ENCODE assay signal across 9 mouse cellular contexts in genomic region chr4:8239306-8239670, GRCm38 (mm10). TPM values are rescaled to one million over a fixed set of nuclear protein-coding genes. Genes with fewer than 3 reads are reported as not detected.
A peak's percentile ranks its signal among the peaks of the same experiment; 100 is the strongest.
DNase-seq lines count a peak whose midpoint lies in the region; ATAC-seq and TF ChIP-seq lines count a peak whose summit lies in the region.
"Had no signal": no experiment of that assay in that cellular context is flagged by ENCODE, and none has a peak within 500 bp of the region (broad histone marks: within the 10 kb centered on the region; RNA-seq: fewer than 3 reads in every experiment).

No protein-coding gene starts in this region.

- intact Hi-C loops in heart, postnatal 14 days (cut with DNase I): loop anchor here (5.0 to 10.0 kb wide), 2 partner anchors 37 to 124 kb away; no protein-coding TSS in a partner anchor
- intact Hi-C loops in left cerebral cortex, postnatal 4 days (cut with DNase I): no loop called here

- no peak for DNase-seq in heart, postnatal 14 days
- no peak for DNase-seq in layer of hippocampus, adult 8-10 months (ENCODE audit: low spot score in 2 of 2)
- DNase-seq in spleen, postnatal 4 days (ENCODE audit: low spot score in 2 of 2): no peak
- no peak for DNase-seq in left cerebral cortex, postnatal 4 days

- peak overlapping the region; percentile 87 for H3K9ac ChIP-seq in heart, embryonic 16.5 days (ENCODE audit: low read length)
- peak overlapping the region; percentile 79 for H3K9ac ChIP-seq in hindbrain, embryonic 13.5 days
- H3K9ac ChIP-seq in midbrain, embryonic 15.5 days: peak overlapping the region; percentile 51

- TF ChIP-seq POLR2A in cortical plate, adult 2 months (IDR thresholded peaks at IDR 0.05; ENCODE audit: extremely low read depth, insufficient read depth, low read length): no peak

- H3K4me3 ChIP-seq in heart, embryonic 16.5 days (ENCODE audit: low read length): peak overlapping the region; percentile 86
- H3K4me3 ChIP-seq in cortical plate, adult 2 months (ENCODE audit: insufficient read depth, low read length): peak overlapping the region; percentile 68
- peak overlapping the region; percentile 73 for H3K4me3 ChIP-seq in hindbrain, embryonic 13.5 days
- peak overlapping the region; percentile 58 for H3K4me3 ChIP-seq in midbrain, embryonic 15.5 days

- no peaks in the 10 kb centered on the region for H3K27me3 ChIP-seq in heart, embryonic 16.5 days (ENCODE audit: control insufficient read depth, insufficient read depth, low read length)
- 0 out of 2 replicates have a peak, but pooled peaks cover 4% of the 10 kb centered on the region for H3K27me3 ChIP-seq in hindbrain, embryonic 13.5 days
- no peaks in the 10 kb centered on the region for H3K27me3 ChIP-seq in midbrain, embryonic 15.5 days (replicated peaks)

- H3K36me3 ChIP-seq in heart, embryonic 16.5 days (ENCODE audit: control insufficient read depth, insufficient read depth): no peaks in the 10 kb centered on the region
- H3K36me3 ChIP-seq in hindbrain, embryonic 13.5 days: no peaks in the 10 kb centered on the region
- H3K36me3 ChIP-seq in midbrain, embryonic 15.5 days (replicated peaks): no peaks in the 10 kb centered on the region

- peaks cover 3% of the 10 kb centered on the region; the same call in 1 of the 2 replicates for H3K4me1 ChIP-seq in heart, embryonic 16.5 days (ENCODE audit: control insufficient read depth, insufficient read depth, low read length)
- no peaks in the 10 kb centered on the region for H3K4me1 ChIP-seq in cortical plate, adult 2 months (ENCODE audit: control insufficient read depth, insufficient read depth, low read length)
- peaks cover 6% of the 10 kb centered on the region; the same call in 1 of the 2 replicates for H3K4me1 ChIP-seq in hindbrain, embryonic 13.5 days (replicated peaks)
- H3K4me1 ChIP-seq in midbrain, embryonic 15.5 days: peaks cover 4% of the 10 kb centered on the region

- WGBS in heart, embryonic 16.5 days: 22% methylated on average over 11 of the region's 11 CpGs
- 21% methylated on average over 11 of the region's 11 CpGs for WGBS in hindbrain, embryonic 13.5 days
- WGBS in midbrain, embryonic 15.5 days: 13% methylated on average over 11 of the region's 11 CpGs

- H3K27ac ChIP-seq in heart, embryonic 16.5 days (ENCODE audit: low read length): 0 out of 2 replicates have a peak overlapping the region, but pooled peaks have one; percentile 11
- H3K27ac ChIP-seq in cortical plate, adult 2 months (ENCODE audit: insufficient read depth, low read length): no peak overlapping the region
- H3K27ac ChIP-seq in hindbrain, embryonic 13.5 days: no peak overlapping the region
- no peak overlapping the region for H3K27ac ChIP-seq in midbrain, embryonic 15.5 days

- no peaks in the 10 kb centered on the region for H3K9me3 ChIP-seq in heart, embryonic 16.5 days (replicated peaks; ENCODE audit: control insufficient read depth, low read length)
- H3K9me3 ChIP-seq in hindbrain, embryonic 13.5 days: no peaks in the 10 kb centered on the region
- no peaks in the 10 kb centered on the region for H3K9me3 ChIP-seq in midbrain, embryonic 15.5 days

- peak overlapping the region; percentile 99 for H3K4me2 ChIP-seq in heart, embryonic 16.5 days (ENCODE audit: low read depth, low read length)
- peak overlapping the region; percentile 99 for H3K4me2 ChIP-seq in hindbrain, embryonic 13.5 days
- H3K4me2 ChIP-seq in midbrain, embryonic 15.5 days: peak overlapping the region; percentile 94

- peak; percentile 75; the same call in 1 of the 2 replicates for ATAC-seq in heart, embryonic 16.5 days (replicated peaks; ENCODE audit: extremely low read depth, insufficient read depth, low FRiP score)
- ATAC-seq in hindbrain, embryonic 13.5 days (ENCODE audit: low FRiP score): peak; percentile 64
- ATAC-seq in midbrain, embryonic 15.5 days (replicated peaks): peak; percentile 68
- ATAC-seq: Patski had no signal

- no peak for TF ChIP-seq CTCF in cortical plate, adult 2 months (IDR thresholded peaks at IDR 0.05; ENCODE audit: extremely low read depth, insufficient read depth, low read length)

RNA-seq across cellular contexts. Expression of gene Car8, which starts 0.4 kb away (rescaled TPM):
- polyA plus RNA-seq in heart, embryonic 16.5 days (2015; fragmentation: Nextera tagmentation; extraction: Ambion mirVana): 12.0 and 12.9 TPM in 2 replicates
- 10 to 100 TPM; 10.2 to 10.4 TPM for total RNA-seq in heart, postnatal 14 days (2021)
- 8.9 and 9.3 TPM in 2 replicates for polyA plus RNA-seq in cortical plate, adult 2 months (2012; rRNA removed)
- 2.4 and 2.5 TPM in 2 replicates for polyA plus RNA-seq in hindbrain, embryonic 13.5 days (2015; fragmentation: Nextera tagmentation; extraction: Ambion mirVana)
- 8.6 and 11.1 TPM in 2 replicates for polyA plus RNA-seq in midbrain, embryonic 15.5 days (2015; fragmentation: Nextera tagmentation; extraction: Ambion mirVana)
- 1 to 10 TPM; 2.5 to 3.3 (median 2.9) TPM for total RNA-seq in layer of hippocampus, adult 8-10 months (2022)
- total RNA-seq in left cerebral cortex, postnatal 4 days (2021): 10 to 100 TPM; 11.9 to 12.5 TPM
- polyA plus RNA-seq: Patski had no signal
